Mouse (Mus musculus): ENCODE results near the gene Hbb-bh2. TPM values are rescaled to one million over a fixed set of nuclear protein-coding genes. Genes with fewer than 3 reads are reported as not detected.

The Hbb-bh2 gene
- polyA plus RNA-seq (2012; rRNA removed): not detected in 2 replicates

- no peak within 1 kb of the TSS for H3K4me3 ChIP-seq (replicated peaks; ENCODE audit: extremely low read depth, low read depth, low read length)
- H3K4me1 ChIP-seq (ENCODE audit: control insufficient read depth, insufficient read depth, low read length): no peaks in the 10 kb centered on the region
- no peak for TF ChIP-seq CTCF (IDR thresholded peaks at IDR 0.05; ENCODE audit: insufficient read depth, low read length)
- TF ChIP-seq POLR2A (IDR thresholded peaks at IDR 0.05; ENCODE audit: borderline replicate concordance, extremely low read depth, low read depth, low read length): no peak
- 66% methylated on average over 3 of the region's 3 CpGs for WGBS
- no peak for DNase-seq
Observed at GRCm38 (mm10) chr7:103840268-103840667, at the start of gene Hbb-bh2. Hbb-bh2 (minus strand) TSS chr7:103840520.

DNA sequence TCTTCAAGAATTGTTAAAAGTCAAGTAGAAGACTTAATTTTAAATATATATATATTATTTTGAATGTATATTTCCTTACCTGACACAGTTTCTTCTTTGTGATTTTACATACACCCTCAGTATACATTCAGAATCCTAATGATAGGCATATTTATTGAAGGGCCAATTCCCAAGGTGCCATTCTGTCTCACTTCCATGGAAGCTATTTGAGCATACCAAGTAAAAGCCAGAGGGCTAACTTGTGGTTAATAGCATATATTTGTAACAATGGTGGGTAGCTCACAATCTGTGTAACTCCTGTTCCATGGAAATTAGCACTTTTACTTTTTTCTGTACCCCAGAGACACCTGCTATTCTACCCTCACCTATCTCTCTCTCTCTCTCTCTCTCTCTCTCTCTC, 45.8 kb upstream of the Hbb-bh2 start, which contains the start of gene Olfr66:
Gene Olfr66 (minus strand): TSS at position 101 of the 400 bp plus-strand sequence.
- no peak for TF ChIP-seq POLR2A (IDR thresholded peaks at IDR 0.05; ENCODE audit: borderline replicate concordance, extremely low read depth, low read depth, low read length)
- TF ChIP-seq CTCF (IDR thresholded peaks at IDR 0.05; ENCODE audit: insufficient read depth, low read length): no peak
- H3K4me1 ChIP-seq (ENCODE audit: control insufficient read depth, insufficient read depth, low read length): no peaks in the 10 kb centered on the region
- DNase-seq: no peak
- H3K4me3 ChIP-seq (replicated peaks; ENCODE audit: extremely low read depth, low read depth, low read length): no peak within 1 kb of the TSS

- TF ChIP-seq POLR2A (IDR thresholded peaks at IDR 0.05; ENCODE audit: borderline replicate concordance, extremely low read depth, low read depth, low read length) (no peak), CTCF (IDR thresholded peaks at IDR 0.05; ENCODE audit: insufficient read depth, low read length) (no peak)
- DNase-seq: no peak
- WGBS: 63% methylated on average over 2 of the region's 2 CpGs
- H3K4me1 ChIP-seq (ENCODE audit: control insufficient read depth, insufficient read depth, low read length): no peaks in the 10 kb centered on the region
- H3K4me3 ChIP-seq (replicated peaks; ENCODE audit: extremely low read depth, low read depth, low read length): no peak overlapping the region
Observed at GRCm38 (mm10) chr7:103877093-103877492, 36.8 kb upstream of the Hbb-bh2 start.

- WGBS: 36% methylated on average over 5 of the region's 5 CpGs
- no peak for DNase-seq
- Histone ChIP-seq H3K4me3 (replicated peaks; ENCODE audit: extremely low read depth, low read depth, low read length) (no peak overlapping the region), H3K4me1 (ENCODE audit: control insufficient read depth, insufficient read depth, low read length) (no peaks in the 10 kb centered on the region)
- TF ChIP-seq POLR2A (IDR thresholded peaks at IDR 0.05; ENCODE audit: borderline replicate concordance, extremely low read depth, low read depth, low read length) (no peak), CTCF (IDR thresholded peaks at IDR 0.05; ENCODE audit: insufficient read depth, low read length) (no peak)
Observed at GRCm38 (mm10) chr7:103874451-103874850, 34.1 kb upstream of the Hbb-bh2 start.

DNA sequence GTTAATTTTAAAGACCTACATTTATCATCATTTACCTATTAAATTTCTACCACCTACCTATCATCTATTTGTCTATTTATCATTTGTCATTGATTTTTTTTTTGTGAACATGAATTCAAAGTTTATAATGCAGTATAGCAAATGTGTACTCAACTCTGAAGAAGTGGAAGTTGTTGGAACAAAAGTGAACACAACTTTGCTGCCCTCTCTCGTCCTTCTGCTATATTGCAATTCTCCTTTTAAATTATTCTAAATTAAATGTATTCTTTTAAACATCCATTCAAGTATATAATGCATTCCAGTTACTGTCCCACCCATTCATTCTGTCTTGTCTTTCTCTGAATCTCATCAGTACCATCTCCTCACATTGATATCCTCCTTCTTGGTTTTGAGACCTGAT, 32.7 kb upstream of the Hbb-bh2 start:
- DNase-seq: no peak
- TF ChIP-seq CTCF (IDR thresholded peaks at IDR 0.05; ENCODE audit: insufficient read depth, low read length): no peak
- TF ChIP-seq POLR2A (IDR thresholded peaks at IDR 0.05; ENCODE audit: borderline replicate concordance, extremely low read depth, low read depth, low read length): no peak
- H3K4me3 ChIP-seq (replicated peaks; ENCODE audit: extremely low read depth, low read depth, low read length): no peak overlapping the region
- H3K4me1 ChIP-seq (ENCODE audit: control insufficient read depth, insufficient read depth, low read length): no peaks in the 10 kb centered on the region
- 0% methylated on average over 1 of the region's 1 CpGs for WGBS

DNA sequence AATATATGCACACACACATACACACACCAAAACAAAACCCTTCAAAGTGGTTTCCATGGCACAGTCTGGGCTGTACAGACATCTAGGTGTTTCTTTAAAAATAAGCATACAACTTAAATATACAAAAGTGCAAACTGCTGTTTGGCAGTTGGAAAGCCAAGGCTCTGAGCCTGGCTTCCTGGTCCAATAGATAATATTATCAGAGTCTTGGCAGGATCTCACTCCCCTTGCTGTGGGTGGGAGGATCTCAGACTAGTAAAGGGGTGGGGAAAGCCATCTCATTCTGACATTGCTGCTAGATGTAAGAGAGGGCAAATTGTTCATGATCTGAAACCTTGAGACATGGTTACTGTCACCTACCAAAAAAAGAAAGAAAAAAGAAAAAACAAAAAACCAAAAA, 30.3 kb upstream of the Hbb-bh2 start:
- no peak for DNase-seq
- Histone ChIP-seq H3K4me1 (ENCODE audit: control insufficient read depth, insufficient read depth, low read length) (no peaks in the 10 kb centered on the region), H3K4me3 (replicated peaks; ENCODE audit: extremely low read depth, low read depth, low read length) (no peak overlapping the region)
- TF ChIP-seq POLR2A (IDR thresholded peaks at IDR 0.05; ENCODE audit: borderline replicate concordance, extremely low read depth, low read depth, low read length) (no peak), CTCF (IDR thresholded peaks at IDR 0.05; ENCODE audit: insufficient read depth, low read length) (no peak)

- no peak overlapping the region for H3K4me3 ChIP-seq (replicated peaks; ENCODE audit: extremely low read depth, low read depth, low read length)
- TF ChIP-seq CTCF (IDR thresholded peaks at IDR 0.05; ENCODE audit: insufficient read depth, low read length) (no peak), POLR2A (IDR thresholded peaks at IDR 0.05; ENCODE audit: borderline replicate concordance, extremely low read depth, low read depth, low read length) (no peak)
- no peak for DNase-seq
- H3K4me1 ChIP-seq (ENCODE audit: control insufficient read depth, insufficient read depth, low read length): no peaks in the 10 kb centered on the region
Observed at GRCm38 (mm10) chr7:103865716-103866115, 25.4 kb upstream of the Hbb-bh2 start.

DNA sequence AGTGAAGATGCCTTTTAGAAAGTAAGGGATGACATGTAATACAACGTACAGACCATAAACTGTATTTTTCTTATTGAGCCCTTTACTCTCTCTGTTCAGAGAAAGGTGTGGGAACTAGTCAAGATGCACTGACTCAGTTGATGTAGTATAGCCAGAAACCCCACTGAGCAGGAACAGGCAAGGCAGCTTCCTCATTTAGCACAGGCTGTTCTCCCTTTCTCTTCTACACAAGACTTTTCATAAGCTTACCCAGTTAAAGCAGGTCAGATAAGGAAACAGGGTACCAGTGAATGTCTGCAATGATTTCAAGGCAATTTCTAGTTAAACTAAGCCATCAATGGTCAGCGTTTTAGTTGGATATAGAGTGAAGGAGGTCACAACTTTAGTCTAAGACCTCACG, 21.2 kb upstream of the Hbb-bh2 start:
- TF ChIP-seq CTCF (IDR thresholded peaks at IDR 0.05; ENCODE audit: insufficient read depth, low read length) (no peak), POLR2A (IDR thresholded peaks at IDR 0.05; ENCODE audit: borderline replicate concordance, extremely low read depth, low read depth, low read length) (no peak)
- no peak for DNase-seq
- WGBS: 77% methylated on average over 3 of the region's 3 CpGs
- Histone ChIP-seq H3K4me3 (replicated peaks; ENCODE audit: extremely low read depth, low read depth, low read length) (no peak overlapping the region), H3K4me1 (ENCODE audit: control insufficient read depth, insufficient read depth, low read length) (no peaks in the 10 kb centered on the region)

DNA sequence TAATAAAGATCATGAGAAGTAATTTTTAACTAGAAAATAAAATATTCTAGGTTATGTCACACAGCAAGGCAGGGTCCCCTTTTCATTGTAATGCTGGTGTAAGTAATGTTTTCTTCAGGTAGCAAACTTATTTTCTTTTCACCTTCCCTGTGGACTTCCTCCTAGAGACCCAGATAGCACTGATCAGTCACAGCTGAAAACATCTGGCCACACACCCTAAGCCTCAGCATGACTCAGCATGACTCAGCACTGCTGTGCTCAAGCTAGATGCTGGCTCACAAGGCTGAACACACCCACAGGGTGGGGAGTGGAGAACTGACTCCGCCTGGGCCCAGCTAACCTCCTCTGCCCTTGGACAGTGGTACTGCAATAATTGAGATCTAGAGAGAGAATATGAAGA, 20.5 kb upstream of the Hbb-bh2 start:
- no peak overlapping the region for H3K4me3 ChIP-seq (replicated peaks; ENCODE audit: extremely low read depth, low read depth, low read length)
- 29% methylated on average over 1 of the region's 1 CpGs for WGBS
- no peak for TF ChIP-seq CTCF (IDR thresholded peaks at IDR 0.05; ENCODE audit: insufficient read depth, low read length)
- no peak for TF ChIP-seq POLR2A (IDR thresholded peaks at IDR 0.05; ENCODE audit: borderline replicate concordance, extremely low read depth, low read depth, low read length)
- no peak for DNase-seq
- H3K4me1 ChIP-seq (ENCODE audit: control insufficient read depth, insufficient read depth, low read length): no peaks in the 10 kb centered on the region

DNA sequence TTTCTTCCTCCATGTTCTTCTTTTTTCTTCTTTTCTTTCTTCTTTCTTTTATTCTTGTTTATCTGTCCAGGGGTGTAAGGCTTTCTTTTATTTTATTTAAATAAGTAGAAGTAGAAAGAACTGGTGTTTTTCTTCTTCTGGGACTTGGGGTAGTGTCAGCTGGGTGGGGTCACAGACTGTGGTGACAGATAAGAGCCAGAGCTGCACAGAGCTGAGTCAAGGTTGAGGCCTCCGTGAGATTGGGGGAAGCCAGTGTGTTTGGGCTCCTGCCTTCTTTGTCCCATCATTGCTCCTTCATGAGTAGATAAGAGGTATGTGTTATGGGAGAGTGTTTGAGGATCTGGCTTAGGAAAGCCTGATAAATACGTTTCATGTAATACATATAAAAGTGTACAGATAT, 18.8 kb upstream of the Hbb-bh2 start:
- 39% methylated on average over 2 of the region's 2 CpGs for WGBS
- no peak for DNase-seq
- Histone ChIP-seq H3K4me3 (replicated peaks; ENCODE audit: extremely low read depth, low read depth, low read length) (no peak overlapping the region), H3K4me1 (ENCODE audit: control insufficient read depth, insufficient read depth, low read length) (no peaks in the 10 kb centered on the region)
- TF ChIP-seq CTCF (IDR thresholded peaks at IDR 0.05; ENCODE audit: insufficient read depth, low read length) (no peak), POLR2A (IDR thresholded peaks at IDR 0.05; ENCODE audit: borderline replicate concordance, extremely low read depth, low read depth, low read length) (no peak)

Measured in lung, adult 2 months (tissue).